Mouse (Mus musculus) testis, adult 2 months (tissue): ENCODE data around the gene Nsa2.

Experiments
- CTCF ChIP-seq: fragments of 200-500 bp; IDR thresholded peaks from 2 replicates; pipeline ENCODE4 v1.5.1; 2012; ENCODE audit warnings: low read depth, mild to moderate bottlenecking, inconsistent platforms, low read length, moderate library complexity; ENCODE audit not compliant: control insufficient read depth, insufficient read depth, insufficient replicate concordance
- POLR2A ChIP-seq: fragments of 200-500 bp; IDR thresholded peaks from 2 replicates; pipeline ENCODE4 v1.6.1; 2012; ENCODE audit warnings: low read depth, mild to moderate bottlenecking, inconsistent platforms, low read length, moderate library complexity; ENCODE audit not compliant: control insufficient read depth

DNA sequence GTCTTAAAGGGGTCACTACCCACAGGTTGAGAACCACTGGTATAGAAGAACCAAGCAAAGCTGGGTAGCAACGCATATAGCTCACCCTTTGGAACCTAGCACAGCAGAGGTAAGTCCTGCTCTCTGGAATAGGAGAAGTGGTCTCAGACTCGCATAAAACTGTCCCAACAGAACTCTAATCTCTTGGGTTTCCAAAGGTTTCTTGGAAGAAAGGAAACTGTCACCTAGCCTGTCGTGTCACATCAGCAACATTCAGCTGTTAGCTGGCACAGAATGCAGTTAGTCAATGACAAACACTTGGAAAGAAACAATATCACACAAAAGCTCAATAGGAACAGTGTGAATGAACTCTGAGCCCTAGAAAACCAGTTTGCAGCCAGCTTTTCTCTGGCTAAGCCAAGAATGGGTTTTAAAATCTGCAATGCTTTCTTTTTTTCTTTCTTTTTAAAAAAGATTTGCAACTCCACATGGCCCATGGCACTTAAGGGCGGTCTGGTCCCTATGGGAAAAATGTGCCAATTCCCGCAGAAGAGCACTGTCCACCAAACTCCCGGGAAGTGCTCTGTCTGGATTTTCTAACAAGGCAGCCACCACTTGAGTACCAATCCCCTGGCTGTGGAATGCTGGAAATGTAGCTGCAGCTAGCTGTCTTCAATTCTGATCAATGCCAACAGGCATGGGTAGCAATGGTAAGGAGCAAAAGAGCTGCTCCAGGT is 42.5 kb upstream of the Nsa2 start:
- no peak for TF ChIP-seq POLR2A
- no peak for TF ChIP-seq CTCF
